Mouse (Mus musculus) heart, adult 9 months (tissue): Measurements from ENCODE around the gene Fam104a.
"Not testable (repeated sequence)": the region's sequence is repeated elsewhere in the genome, so short reads cannot be mapped to it uniquely, and the experiment has no call there.

Experiments used
- DNase-seq, 2 experiments: peaks; one replicate each; pipeline ENCODE4 v3.0.0; 2022; ENCODE audit warnings: low spot score in 2 of 2

The Fam104a gene

GRCm38 (mm10) chr11:113664279-113664678 lies 19.7 kb downstream of the Fam104a start:
- no peak for DNase-seq

DNA sequence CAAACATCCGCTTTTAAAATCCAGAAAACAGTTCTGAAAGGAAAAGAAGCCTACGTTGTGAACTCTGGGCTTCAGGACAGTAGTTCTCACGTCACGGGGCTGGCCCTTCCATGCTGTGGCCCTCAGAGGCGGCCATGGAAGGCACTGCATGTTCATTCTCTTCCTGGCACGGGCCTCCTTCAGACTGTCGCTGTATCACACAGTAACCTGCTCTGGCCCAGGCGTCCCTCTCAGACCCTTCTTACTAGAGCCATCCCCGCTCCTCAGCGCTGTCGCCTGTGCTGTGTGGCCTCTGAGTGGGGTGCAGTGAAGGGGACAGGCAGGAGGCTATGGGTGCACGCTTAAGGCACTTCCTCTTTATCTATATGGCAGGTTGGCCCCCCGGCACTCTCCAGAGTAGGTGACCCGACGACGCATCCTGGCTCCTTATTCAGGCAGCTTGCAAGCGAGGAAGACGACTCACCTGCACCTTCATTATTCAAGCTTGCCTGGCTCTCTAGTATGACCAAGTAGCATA lies 22.1 kb downstream of the Fam104a start:
- DNase-seq = no peak

DNA sequence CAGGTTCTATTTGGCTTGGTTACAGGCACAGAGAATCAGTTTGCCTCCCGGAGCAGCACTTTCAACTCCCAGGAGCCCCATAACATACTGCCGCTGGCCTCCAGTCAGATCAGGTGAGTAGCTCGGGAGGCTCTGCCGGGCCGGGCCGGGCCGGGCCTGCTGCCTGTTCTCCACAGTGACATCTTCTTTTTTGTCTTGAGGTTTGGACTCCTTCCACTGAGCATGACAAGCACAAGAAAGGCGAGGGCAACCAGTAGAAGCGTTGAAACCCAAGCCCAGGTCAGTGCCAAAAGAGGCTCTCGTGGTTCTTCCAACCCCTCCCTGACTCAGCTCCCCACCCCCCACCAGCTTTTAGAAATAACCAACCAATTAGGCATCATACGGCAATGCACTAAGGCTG lies 23.0 kb downstream of the Fam104a start:
- no peak for DNase-seq

DNA sequence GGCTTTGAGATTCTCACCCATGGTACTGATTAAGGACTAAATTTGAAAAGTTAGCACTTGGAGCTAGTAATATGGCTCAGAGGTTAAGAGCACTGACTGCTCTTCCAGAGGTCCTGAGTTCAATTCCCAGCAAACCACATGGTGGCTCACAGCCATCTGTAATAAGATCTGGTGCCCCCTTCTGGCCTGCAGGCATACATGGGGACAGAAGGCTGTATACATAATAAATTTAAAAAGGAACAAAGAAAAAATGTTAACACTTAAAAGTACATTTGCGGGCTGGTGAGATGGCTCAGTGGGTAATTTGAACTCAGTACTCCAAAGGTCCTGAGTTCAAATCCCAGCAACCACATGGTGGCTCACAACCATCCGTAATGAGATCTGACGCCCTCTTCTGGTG lies 23.7 kb downstream of the Fam104a start:
- DNase-seq = not testable (repeated sequence)

DNA sequence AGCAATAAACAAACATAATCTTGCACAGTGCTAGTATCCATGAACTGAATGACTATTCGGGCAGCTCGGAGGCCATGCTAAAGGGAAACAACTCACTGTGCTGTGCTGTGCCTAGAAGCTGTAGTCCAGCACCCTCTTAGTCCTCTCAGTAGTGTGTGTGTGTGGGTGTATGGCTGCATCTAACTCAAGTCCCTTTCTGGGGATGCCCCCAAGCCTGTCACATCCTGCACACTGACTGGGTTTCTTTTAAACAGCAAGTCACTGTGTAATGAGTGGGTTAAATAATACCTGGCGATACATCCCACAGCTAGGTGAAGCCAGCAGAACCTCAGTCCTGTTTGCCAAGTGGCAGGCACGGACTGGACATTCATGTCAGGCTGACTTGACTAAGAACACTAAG lies 25.2 kb downstream of the Fam104a start:
- DNase-seq = no peak

- no peak for DNase-seq
Observed at GRCm38 (mm10) chr11:113658319-113658718, 25.6 kb downstream of the Fam104a start.

- no peak for DNase-seq
Observed at GRCm38 (mm10) chr11:113657221-113657620, 26.7 kb downstream of the Fam104a start.

GRCm38 (mm10) chr11:113656511-113656932 lies 27.4 kb downstream of the Fam104a start:
- no peak for DNase-seq

GRCm38 (mm10) chr11:113654561-113655270 lies 29.2 kb downstream of the Fam104a start:
- no peak for DNase-seq

DNA sequence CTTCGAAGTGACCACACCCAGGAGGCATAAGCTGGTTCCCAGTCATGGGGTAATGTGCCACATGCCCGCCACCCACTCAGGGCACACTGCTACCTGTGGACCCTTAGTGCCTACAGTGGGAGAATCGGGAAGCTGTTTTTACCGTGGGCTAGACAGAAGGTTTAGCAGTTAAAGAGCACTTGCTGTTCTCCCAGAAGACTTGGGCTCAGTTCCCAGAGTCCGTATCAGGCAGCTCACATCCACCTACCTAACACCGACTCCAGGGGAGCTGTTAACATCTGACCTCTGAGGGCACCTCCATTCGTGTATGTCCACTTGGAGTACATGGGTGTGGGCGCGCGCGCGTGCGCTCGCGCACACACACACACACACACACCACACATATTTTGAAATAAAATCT lies 29.9 kb downstream of the Fam104a start:
- DNase-seq = no peak

DNA sequence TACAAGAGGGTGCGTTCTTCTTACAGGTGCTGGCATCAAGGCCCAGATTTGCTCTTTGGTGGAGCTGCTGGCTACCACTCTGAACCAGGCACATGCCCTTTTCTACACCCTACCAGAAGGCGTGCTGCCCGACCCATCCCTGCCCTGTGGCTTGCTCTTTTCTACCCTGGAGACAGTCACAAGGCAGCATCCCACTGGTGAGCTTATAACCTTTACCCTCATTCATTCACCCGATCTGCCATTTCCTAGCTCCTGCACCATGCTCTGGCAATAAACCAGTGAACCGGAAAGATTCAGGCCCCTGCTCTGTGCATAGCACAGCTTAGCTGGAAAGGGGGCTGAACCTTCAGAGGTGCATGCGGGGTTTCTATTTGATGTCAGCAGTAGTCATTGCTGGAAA lies 31.4 kb downstream of the Fam104a start:
- DNase-seq = no peak

- DNase-seq = no peak
Observed at GRCm38 (mm10) chr11:113651907-113652273, 32.1 kb downstream of the Fam104a start.

GRCm38 (mm10) chr11:113651206-113651906 lies 32.6 kb downstream of the Fam104a start:
- no peak for DNase-seq

DNA sequence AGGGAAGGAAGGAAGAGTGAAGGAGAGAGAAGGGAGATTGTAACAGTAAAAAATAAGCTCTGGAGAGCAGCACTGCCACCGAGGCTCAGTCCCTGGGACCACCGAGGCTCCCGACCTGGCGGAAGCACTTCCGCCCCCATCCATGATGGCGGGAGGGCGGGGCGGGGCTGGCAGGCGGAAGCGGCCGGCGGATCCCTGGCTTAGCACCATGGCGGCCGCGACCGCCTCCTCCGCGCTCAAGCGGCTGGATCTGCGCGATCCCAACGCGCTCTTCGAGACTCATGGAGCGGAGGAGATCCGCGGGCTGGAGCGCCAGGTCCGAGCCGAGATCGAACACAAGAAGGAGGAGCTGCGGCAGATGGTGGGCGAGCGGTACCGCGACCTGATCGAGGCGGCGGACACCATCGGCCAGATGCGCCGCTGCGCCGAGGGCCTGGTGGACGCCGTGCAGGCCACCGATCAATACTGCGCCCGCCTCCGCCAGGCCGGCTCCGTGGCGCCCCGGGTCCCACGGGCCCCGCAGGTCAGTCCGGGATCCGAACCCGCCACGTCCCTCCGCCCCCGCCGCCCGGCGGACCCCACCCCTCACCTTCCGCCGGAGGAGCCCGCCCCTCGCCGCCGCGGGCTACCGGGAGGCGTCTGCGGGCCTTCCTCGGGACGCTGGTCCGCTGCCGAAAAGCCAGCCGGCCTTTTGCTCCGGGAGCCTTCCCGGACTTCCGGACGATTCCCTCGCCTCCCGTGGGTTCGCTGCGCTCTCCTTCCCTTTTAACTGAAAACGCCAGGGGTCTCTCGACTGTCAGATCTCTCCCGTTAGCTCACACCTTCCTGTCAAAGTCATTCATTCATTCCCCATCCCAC lies 34.4 kb downstream of the Fam104a start, which contains the start of gene Slc39a11:
Slc39a11 (minus strand) TSS at position 727 of the 858 bp plus-strand sequence.
- DNase-seq = peak; percentile 51 to 57

GRCm38 (mm10) chr11:113648690-113649352 lies 35.1 kb downstream of the Fam104a start, which contains the start of gene Cog1:
Gene Cog1 (plus strand): TSS chr11:113649169.
- DNase-seq = no peak

GRCm38 (mm10) chr11:113648152-113648551 lies 35.8 kb downstream of the Fam104a start:
- peak; percentile 46 to 67 for DNase-seq

DNA sequence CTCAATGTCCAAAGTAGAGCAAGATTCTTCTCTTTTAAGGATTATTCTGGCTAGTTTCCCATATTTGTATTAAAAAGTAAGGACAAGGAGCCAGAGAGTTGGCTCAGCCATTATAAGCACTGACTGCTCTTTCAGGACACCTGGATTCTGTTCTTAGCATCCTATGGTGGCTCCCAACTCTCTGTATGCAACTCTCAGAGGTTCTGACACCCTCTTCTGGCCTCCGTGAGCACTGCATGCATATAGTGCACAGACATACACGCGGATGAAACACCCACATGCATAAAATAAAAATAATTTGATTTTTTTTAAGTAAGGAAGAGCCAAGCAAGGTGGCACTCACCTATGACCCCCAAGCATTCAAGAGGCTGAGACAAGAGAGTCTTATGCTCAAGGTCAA lies 38.8 kb downstream of the Fam104a start:
- no peak for DNase-seq

GRCm38 (mm10) chr11:113638680-113639079 lies 45.3 kb downstream of the Fam104a start:
- no peak for DNase-seq

- DNase-seq = no peak
Observed at GRCm38 (mm10) chr11:113634699-113635121, 49.2 kb downstream of the Fam104a start.

GRCm38 (mm10) chr11:113633398-113633797 lies 50.6 kb downstream of the Fam104a start:
- no peak for DNase-seq

DNA sequence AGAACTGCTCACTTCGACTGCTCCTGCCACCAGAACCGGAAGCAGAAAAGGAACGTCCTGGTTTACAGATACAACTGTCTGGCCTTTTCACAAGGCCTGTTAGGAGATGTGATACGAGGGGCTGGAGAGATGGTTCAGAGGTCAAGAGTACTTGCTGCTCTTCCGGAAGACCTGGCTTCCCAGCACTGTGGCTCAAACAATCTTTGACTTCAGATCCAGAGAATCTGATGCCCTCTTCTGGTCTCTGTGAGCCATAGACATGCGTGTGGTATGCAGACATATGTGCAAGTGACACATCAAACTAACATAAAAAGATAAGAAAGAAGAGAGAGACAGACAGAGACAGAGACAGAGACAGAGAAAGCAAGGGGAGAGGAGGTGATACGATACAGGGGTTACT lies 51.7 kb downstream of the Fam104a start:
- no peak for DNase-seq
